In genomic region chr9:118802380-118802779, GRCm38 (mm10) we compare ENCODE assay signal across 21 mouse cellular contexts.
DNase-seq lines count a peak whose midpoint lies in the region; ATAC-seq lines count a peak whose summit lies in the region.
"Had no signal": no experiment of that assay in that cellular context is flagged by ENCODE, and none has a peak within 500 bp of the region (broad histone marks: within the 10 kb centered on the region; RNA-seq: fewer than 3 reads in every experiment).

No protein-coding gene starts in this region.

- no peak overlapping the region for H3K9ac ChIP-seq in kidney, embryonic 16.5 days (replicated peaks; ENCODE audit: low read length)
- no peak overlapping the region for H3K9ac ChIP-seq in embryonic facial prominence, embryonic 15.5 days
- H3K9ac ChIP-seq: hindbrain, embryonic 12.5 days; limb, embryonic 12.5 days; liver, postnatal 0 days had no signal

- no peaks in the 10 kb centered on the region for H3K9me3 ChIP-seq in kidney, embryonic 16.5 days (ENCODE audit: low read length)
- H3K9me3 ChIP-seq in embryonic facial prominence, embryonic 15.5 days (replicated peaks), result no peaks in the 10 kb centered on the region

- 90% methylated on average over 11 of the region's 11 CpGs for WGBS in kidney, embryonic 16.5 days
- 80% methylated on average over 11 of the region's 11 CpGs for WGBS in embryonic facial prominence, embryonic 15.5 days

- H3K27ac ChIP-seq in kidney, embryonic 16.5 days (ENCODE audit: low read length), result peak overlapping the region; percentile 85
- peak overlapping the region; percentile 69 for H3K27ac ChIP-seq in embryonic facial prominence, embryonic 15.5 days (replicated peaks)
- H3K27ac ChIP-seq: hindbrain, embryonic 12.5 days; limb, embryonic 12.5 days had no signal

- peak; percentile 94 for DNase-seq in heart, adult 11 months
- DNase-seq in heart, postnatal 4 days, result no peak
- DNase-seq in kidney, postnatal 25 days, result no peak
- DNase-seq in adrenal gland, postnatal 14 days, result peak; percentile 42
- no peak for DNase-seq in cerebellum, adult 11 months
- DNase-seq: cerebellum, adult 2 months; cerebellum, postnatal 25 days; heart, postnatal 10 days; kidney, postnatal 36 days; liver, postnatal 0 days; lung, postnatal 10 days; thymus, adult 18-20 months; thymus, postnatal 36 days had no signal

- H3K4me2 ChIP-seq in kidney, embryonic 16.5 days (replicated peaks; ENCODE audit: low read depth, low read length), result no peak overlapping the region
- no peak overlapping the region for H3K4me2 ChIP-seq in embryonic facial prominence, embryonic 15.5 days (replicated peaks)
- H3K4me2 ChIP-seq: heart, embryonic 11.5 days; hindbrain, embryonic 12.5 days; limb, embryonic 12.5 days; liver, embryonic 11.5 days; midbrain, embryonic 11.5 days had no signal

- H3K27me3 ChIP-seq in kidney, embryonic 16.5 days (ENCODE audit: insufficient read depth, low read length), result no peaks in the 10 kb centered on the region
- no peaks in the 10 kb centered on the region for H3K27me3 ChIP-seq in embryonic facial prominence, embryonic 15.5 days
- H3K27me3 ChIP-seq: hindbrain, embryonic 12.5 days; limb, embryonic 12.5 days had no signal

- ATAC-seq in kidney, embryonic 16.5 days (ENCODE audit: low FRiP score, low TSS enrichment), result 0 out of 2 replicates have a peak, but pooled peaks have one; percentile 4
- ATAC-seq in embryonic facial prominence, embryonic 15.5 days (ENCODE audit: insufficient number of reproducible peaks, low FRiP score, low TSS enrichment, low read depth), result 0 out of 2 replicates have a peak, but pooled peaks have one; percentile 19
- ATAC-seq: forebrain, embryonic 14.5 days; liver, postnatal 0 days had no signal

- peaks cover 25% of the 10 kb centered on the region for H3K4me1 ChIP-seq in kidney, embryonic 16.5 days (ENCODE audit: insufficient read depth, low read length)
- H3K4me1 ChIP-seq in embryonic facial prominence, embryonic 15.5 days, result peaks cover 19% of the 10 kb centered on the region

- no peak overlapping the region for H3K4me3 ChIP-seq in kidney, embryonic 16.5 days (ENCODE audit: low read length)
- H3K4me3 ChIP-seq in embryonic facial prominence, embryonic 15.5 days (replicated peaks), result no peak overlapping the region
- H3K4me3 ChIP-seq: hindbrain, embryonic 12.5 days; limb, embryonic 12.5 days had no signal

- peaks cover 6% of the 10 kb centered on the region; the same call in 1 of the 2 replicates for H3K36me3 ChIP-seq in kidney, embryonic 16.5 days (ENCODE audit: insufficient read depth, low read length)
- H3K36me3 ChIP-seq in embryonic facial prominence, embryonic 15.5 days, result no peaks in the 10 kb centered on the region
- H3K36me3 ChIP-seq: hindbrain, embryonic 12.5 days; limb, embryonic 12.5 days had no signal

Comparison
In these comparisons a context has a peak if more than half of its experiments do, and no peak if none do; other contexts are left out.
1. DNase-seq: peak in heart, adult 11 months (single experiment) and adrenal gland, postnatal 14 days (single experiment); none in heart, postnatal 4 days (single experiment), kidney, postnatal 25 days (0 of 2) and cerebellum, adult 11 months (single experiment).